Mouse (Mus musculus) forelimb bud, embryonic 11.5 days (tissue): ENCODE results near the gene Lpgat1.

Source experiments
- DNase-seq: peaks from one replicate; pipeline ENCODE4 v3.0.0-alpha.2; 2012; ENCODE audit warnings: low read depth, low spot score

Lpgat1 gene

GRCm38 (mm10) chr1:191733822-191734221 lies 16.2 kb downstream of the Lpgat1 start:
- DNase-seq, result no peak

GRCm38 (mm10) chr1:191736425-191736824 lies 18.8 kb downstream of the Lpgat1 start:
- no peak for DNase-seq

GRCm38 (mm10) chr1:191737871-191738270 lies 20.2 kb downstream of the Lpgat1 start:
- no peak for DNase-seq

- no peak for DNase-seq
Observed at GRCm38 (mm10) chr1:191738726-191739125, 21.1 kb downstream of the Lpgat1 start.

- DNase-seq, result no peak
Observed at GRCm38 (mm10) chr1:191740587-191741361, 23.1 kb downstream of the Lpgat1 start.

GRCm38 (mm10) chr1:191741635-191742034 lies 24.0 kb downstream of the Lpgat1 start:
- no peak for DNase-seq

- no peak for DNase-seq
Observed at GRCm38 (mm10) chr1:191748431-191748830, 30.8 kb downstream of the Lpgat1 start.

- DNase-seq, result no peak
Observed at GRCm38 (mm10) chr1:191756520-191757199, 39.0 kb downstream of the Lpgat1 start.

GRCm38 (mm10) chr1:191774106-191774505 lies 56.5 kb downstream of the Lpgat1 start:
- no peak for DNase-seq

- DNase-seq, result no peak
Observed at GRCm38 (mm10) chr1:191775116-191775515, 57.5 kb downstream of the Lpgat1 start.

GRCm38 (mm10) chr1:191777521-191777920 lies 59.9 kb downstream of the Lpgat1 start:
- no peak for DNase-seq

- no peak for DNase-seq
Observed at GRCm38 (mm10) chr1:191780470-191780869, 62.8 kb downstream of the Lpgat1 start.

GRCm38 (mm10) chr1:191785108-191785507 lies 67.5 kb downstream of the Lpgat1 start:
- no peak for DNase-seq

GRCm38 (mm10) chr1:191786255-191786654 lies 68.6 kb downstream of the Lpgat1 start:
- DNase-seq, result no peak

- DNase-seq, result no peak
Observed at GRCm38 (mm10) chr1:191787379-191787778, 69.7 kb downstream of the Lpgat1 start.

GRCm38 (mm10) chr1:191792991-191793390 lies 75.4 kb downstream of the Lpgat1 start:
- no peak for DNase-seq

- no peak for DNase-seq
Observed at GRCm38 (mm10) chr1:191793888-191794532, 76.4 kb downstream of the Lpgat1 start.

- DNase-seq, result no peak
Observed at GRCm38 (mm10) chr1:191796238-191796896, 78.7 kb downstream of the Lpgat1 start.

GRCm38 (mm10) chr1:191802093-191802819 lies 84.6 kb downstream of the Lpgat1 start:
- no peak for DNase-seq

GRCm38 (mm10) chr1:191802820-191803655 lies 85.4 kb downstream of the Lpgat1 start:
- no peak for DNase-seq
